Mouse (Mus musculus): Measurements from ENCODE around the gene Dysf.

GRCm38 (mm10) chr6:84205611-84206010 lies 197.2 kb downstream of the Dysf start:
- no peak for TF ChIP-seq ZC3H11A (IDR thresholded peaks at IDR 0.05; ENCODE audit: borderline replicate concordance, low read depth, low read length)
- no peak for TF ChIP-seq CHD2 (IDR thresholded peaks at IDR 0.05; ENCODE audit: low read depth, low read length)
- TF ChIP-seq ZNF384 (IDR thresholded peaks at IDR 0.05; ENCODE audit: low read depth, low read length), result no peak
- no peak for TF ChIP-seq HCFC1 (IDR thresholded peaks at IDR 0.05; ENCODE audit: borderline replicate concordance, insufficient read depth, low read length)
- TF ChIP-seq MAFK (IDR thresholded peaks at IDR 0.05; ENCODE audit: insufficient read depth, low read depth, low read length), result no peak
